Mouse (Mus musculus) kidney, postnatal 4 days (tissue): ENCODE data around the gene Stambpl1.
"Not testable (repeated sequence)": the region's sequence is repeated elsewhere in the genome, so short reads cannot be mapped to it uniquely, and the experiment has no call there.

Experiments
- DNase-seq, 2 experiments: peaks; one replicate each; pipeline ENCODE4 v3.0.0; 2021; ENCODE audit warnings: mixed read lengths in 2 of 2

Stambpl1 gene

GRCm38 (mm10) chr19:34198901-34199300 is 6.9 kb downstream of the Stambpl1 start:
- no peak for DNase-seq

- no peak for DNase-seq
Measured at GRCm38 (mm10) chr19:34199488-34199887, 7.5 kb downstream of the Stambpl1 start.

- DNase-seq, result no peak
Measured at GRCm38 (mm10) chr19:34202668-34203067, 10.6 kb downstream of the Stambpl1 start.

GRCm38 (mm10) chr19:34206128-34206527 is 14.1 kb downstream of the Stambpl1 start:
- DNase-seq, result not testable (repeated sequence)

- peak; percentile 9 to 12 for DNase-seq
Measured at GRCm38 (mm10) chr19:34206760-34207440, 14.9 kb downstream of the Stambpl1 start.

GRCm38 (mm10) chr19:34209031-34209430 is 17.0 kb downstream of the Stambpl1 start:
- DNase-seq, result no peak

- no peak for DNase-seq
Measured at GRCm38 (mm10) chr19:34209930-34210581, 18.0 kb downstream of the Stambpl1 start.

- no peak for DNase-seq
Measured at GRCm38 (mm10) chr19:34210841-34211240, 18.8 kb downstream of the Stambpl1 start.

GRCm38 (mm10) chr19:34212489-34213250 is 20.6 kb downstream of the Stambpl1 start:
- DNase-seq, result no peak

- DNase-seq, result no peak
Measured at GRCm38 (mm10) chr19:34213251-34213645, 21.2 kb downstream of the Stambpl1 start.

- no peak for DNase-seq
Measured at GRCm38 (mm10) chr19:34214136-34214535, 22.1 kb downstream of the Stambpl1 start.

GRCm38 (mm10) chr19:34216956-34217355 is 24.9 kb downstream of the Stambpl1 start:
- no peak for DNase-seq

GRCm38 (mm10) chr19:34217761-34218160 is 25.7 kb downstream of the Stambpl1 start:
- no peak for DNase-seq

GRCm38 (mm10) chr19:34219260-34219968 is 27.4 kb downstream of the Stambpl1 start:
- no peak for DNase-seq

- DNase-seq, result no peak
Measured at GRCm38 (mm10) chr19:34220732-34221380, 28.8 kb downstream of the Stambpl1 start.

GRCm38 (mm10) chr19:34222805-34223204 is 30.8 kb downstream of the Stambpl1 start:
- no peak for DNase-seq

GRCm38 (mm10) chr19:34231596-34231995 is 39.6 kb downstream of the Stambpl1 start:
- no peak for DNase-seq

- DNase-seq, result no peak
Measured at GRCm38 (mm10) chr19:34232326-34232725, 40.3 kb downstream of the Stambpl1 start.

GRCm38 (mm10) chr19:34233944-34234343 is 41.9 kb downstream of the Stambpl1 start:
- DNase-seq, result peak; percentile 83 to 88

GRCm38 (mm10) chr19:34236049-34236448 is 44.0 kb downstream of the Stambpl1 start:
- no peak for DNase-seq

GRCm38 (mm10) chr19:34237746-34238145 is 45.7 kb downstream of the Stambpl1 start:
- no peak for DNase-seq

- DNase-seq, result no peak
Measured at GRCm38 (mm10) chr19:34240273-34241039, 48.4 kb downstream of the Stambpl1 start.
